Mouse (Mus musculus) left cerebral cortex, postnatal 25 days (tissue): ENCODE data around the gene Synrg. TPM values are rescaled to one million over a fixed set of nuclear protein-coding genes. Genes with fewer than 3 reads are reported as not detected.

Experiments used
- DNase-seq, 2 experiments: peaks; one replicate each; pipeline ENCODE4 v3.0.0; 2022; ENCODE audit warnings: low spot score in 2 of 2, mixed read lengths in 1 of 2
- intact Hi-C: fragments of 180-260 bp; cut with DNase I; formaldehyde crosslinking; loops from one replicate; pipeline ENCODE4 v1.15.1; 2025
- total RNA-seq, 2 experiments: library from RNA; stranded (reverse); gene quantifications; 2 replicates each; pipeline ENCODE4 v1.2.3; 2021

Synrg gene
- total RNA-seq, 2 experiments from 2014 or later = 53.1 to 58.3 TPM

DNA sequence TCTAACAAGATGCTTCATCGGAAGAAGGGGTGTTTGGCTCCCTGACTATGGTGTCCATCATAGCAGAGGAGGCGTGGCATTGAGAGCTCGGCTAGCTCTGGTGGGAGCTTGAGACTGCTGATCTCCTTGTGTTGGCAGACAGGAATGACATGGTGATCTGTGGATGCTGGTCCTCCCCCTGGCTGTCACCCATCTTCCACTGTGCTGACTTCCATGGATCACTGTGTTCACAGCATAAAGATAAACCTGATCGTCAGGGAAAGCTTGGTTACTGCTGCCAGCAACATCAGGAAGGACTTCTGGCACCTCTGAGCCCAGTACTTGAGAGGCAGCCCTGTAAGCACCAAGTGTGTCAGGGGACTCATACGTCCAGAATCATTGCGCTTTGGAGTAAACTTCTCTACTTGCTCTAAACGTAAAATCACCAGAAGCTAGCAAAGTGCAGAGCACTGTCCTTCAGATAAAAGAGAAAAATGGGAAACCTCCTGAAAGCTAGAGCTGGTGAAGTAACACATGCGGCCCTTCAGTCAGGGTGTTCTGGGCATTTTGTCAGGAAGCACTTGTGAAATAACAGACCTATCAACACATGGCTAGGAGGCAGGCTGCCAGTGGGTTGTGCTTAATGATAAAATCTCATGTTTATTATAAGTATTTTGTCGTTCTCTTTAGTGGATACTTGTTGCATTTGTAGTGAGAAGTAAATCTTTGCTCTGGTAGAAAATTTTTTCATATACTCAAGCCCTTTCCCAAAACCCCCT lies 64.2 kb downstream of the Synrg start:
- intact Hi-C loops = no loop called here
- no peak for DNase-seq

DNA sequence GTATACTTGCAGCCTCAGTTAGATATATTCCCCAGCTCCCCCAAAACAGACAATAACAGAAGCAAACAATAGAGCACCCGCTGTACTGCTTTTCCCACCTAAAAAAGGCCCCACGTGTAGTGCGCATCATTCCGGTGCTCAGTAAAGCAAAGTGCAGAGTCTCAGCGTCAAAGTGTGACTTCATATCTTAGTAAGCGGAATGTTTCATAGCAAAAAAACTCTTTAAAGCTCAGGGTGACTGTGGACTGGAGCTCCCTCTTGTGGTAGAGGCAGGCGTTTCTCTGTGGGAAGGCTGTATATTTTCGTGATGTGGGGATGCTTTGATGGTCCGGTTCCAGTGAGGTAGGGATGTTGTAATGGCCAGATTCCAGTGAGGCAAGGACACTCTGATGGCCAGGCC lies 67.7 kb downstream of the Synrg start:
- peak; percentile 54 to 77 for DNase-seq
- intact Hi-C loops = loop anchor here (2.0 kb wide), 1 partner anchor 247 kb away; no protein-coding TSS in a partner anchor

DNA sequence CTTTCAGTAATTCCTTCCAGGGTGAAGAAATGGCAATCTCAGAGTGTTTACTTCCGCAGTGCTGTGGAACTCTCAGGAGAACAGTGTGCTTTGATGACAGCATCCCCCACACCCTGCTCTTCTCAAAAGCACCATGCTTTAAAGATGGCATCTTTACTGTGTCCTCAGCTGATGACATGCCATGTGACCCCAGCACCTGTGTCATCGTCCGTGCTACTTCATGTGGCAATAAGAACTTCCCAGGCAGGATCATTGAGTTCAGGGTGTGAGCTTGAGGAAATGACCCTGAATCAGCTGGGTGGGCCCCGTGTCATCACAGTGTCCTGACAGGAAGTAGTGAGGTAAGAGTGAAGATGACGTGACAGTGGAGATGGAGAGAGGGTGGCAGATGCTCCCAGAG lies 68.3 kb downstream of the Synrg start:
- intact Hi-C loops = loop anchor here (2.0 kb wide), 1 partner anchor 248 kb away; no protein-coding TSS in a partner anchor
- DNase-seq = no peak

DNA sequence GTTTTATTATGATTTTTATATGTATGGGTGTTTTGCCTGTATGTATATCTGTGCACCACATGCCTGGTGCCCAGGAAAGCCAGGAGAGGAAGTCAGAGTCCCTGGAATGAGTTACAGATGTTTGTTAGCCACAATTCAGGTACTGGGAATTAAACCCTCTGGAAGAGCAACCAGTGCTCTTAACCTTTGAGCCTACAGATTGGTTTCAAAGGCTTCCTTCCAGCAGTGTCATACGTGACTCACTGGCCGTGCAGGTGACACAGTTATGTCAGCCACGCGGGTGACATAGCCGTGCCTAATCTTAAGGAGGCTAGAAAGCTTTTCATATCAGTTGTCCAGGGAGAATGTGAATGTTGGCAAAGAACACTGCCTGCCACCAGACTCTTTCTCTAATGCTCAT lies 69.4 kb downstream of the Synrg start:
- intact Hi-C loops = loop anchor here (2.0 kb wide), 1 partner anchor 249 kb away; no protein-coding TSS in a partner anchor
- no peak for DNase-seq

DNA sequence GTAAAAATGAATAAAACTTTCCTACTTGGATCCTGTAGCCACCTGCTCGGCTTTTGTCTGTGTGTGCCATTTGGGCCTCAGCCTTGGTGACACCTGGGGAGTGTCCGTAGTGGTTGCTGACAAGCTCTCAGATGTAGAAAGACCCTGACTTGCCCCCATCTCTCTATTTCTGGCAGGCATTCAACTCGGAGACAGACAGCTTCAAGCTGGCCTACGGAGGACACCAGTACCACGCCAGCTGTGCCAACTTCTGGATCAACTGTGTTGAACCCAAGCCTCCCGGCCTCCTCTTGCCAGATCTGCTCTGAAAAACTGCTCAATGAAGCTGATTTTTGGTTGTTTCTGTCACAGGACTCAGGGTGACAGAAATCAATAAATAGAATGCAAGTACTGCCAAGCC lies 76.4 kb downstream of the Synrg start:
- intact Hi-C loops = no loop called here
- no peak for DNase-seq

DNA sequence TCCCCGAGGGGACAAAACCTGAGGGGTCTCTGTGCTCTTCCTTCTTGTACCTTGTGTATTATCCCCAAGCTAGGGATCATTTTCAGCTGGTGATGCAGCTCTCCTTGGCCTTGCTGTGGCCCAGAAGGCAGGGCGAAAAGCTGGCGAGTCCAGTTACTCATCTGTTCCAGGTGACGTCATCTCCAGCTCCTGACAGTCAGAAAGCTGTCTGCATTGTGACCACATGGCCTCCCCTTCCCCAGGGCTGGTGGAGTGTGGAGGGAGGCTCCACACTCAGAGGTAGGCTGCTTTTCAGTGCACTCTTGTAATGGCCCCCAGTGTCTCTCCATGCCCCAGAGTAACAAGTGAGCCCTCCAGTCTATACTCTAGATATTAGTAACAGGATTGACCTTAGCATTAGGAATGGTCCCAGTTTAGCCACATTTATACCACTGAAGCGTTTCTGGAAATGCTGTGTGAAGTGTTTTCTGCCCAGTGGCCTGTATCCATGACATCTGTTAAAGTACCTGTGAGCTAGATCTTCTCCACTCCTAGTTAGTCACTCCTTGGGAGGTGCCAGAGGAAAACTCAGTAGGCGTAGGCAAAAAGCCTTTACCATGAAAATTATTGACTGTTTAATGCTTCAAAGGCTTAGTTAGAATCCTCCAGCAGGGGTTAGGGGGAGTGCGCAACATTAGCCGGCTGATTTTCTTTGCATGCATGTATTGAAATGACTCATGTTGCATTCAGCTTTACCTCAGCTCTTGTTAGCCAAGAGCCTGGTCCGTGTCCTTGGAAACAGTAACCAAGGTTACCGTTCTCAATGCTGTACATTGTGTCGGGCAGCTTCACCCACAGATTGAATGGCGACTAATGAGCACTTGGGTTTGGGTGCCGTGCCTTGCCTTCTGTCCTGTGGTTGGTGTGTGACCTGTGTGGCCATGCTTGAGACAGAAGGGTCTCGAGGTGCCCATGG lies 78.9 kb downstream of the Synrg start:
- intact Hi-C loops = no loop called here
- DNase-seq = peak; percentile 75 to 85

DNA sequence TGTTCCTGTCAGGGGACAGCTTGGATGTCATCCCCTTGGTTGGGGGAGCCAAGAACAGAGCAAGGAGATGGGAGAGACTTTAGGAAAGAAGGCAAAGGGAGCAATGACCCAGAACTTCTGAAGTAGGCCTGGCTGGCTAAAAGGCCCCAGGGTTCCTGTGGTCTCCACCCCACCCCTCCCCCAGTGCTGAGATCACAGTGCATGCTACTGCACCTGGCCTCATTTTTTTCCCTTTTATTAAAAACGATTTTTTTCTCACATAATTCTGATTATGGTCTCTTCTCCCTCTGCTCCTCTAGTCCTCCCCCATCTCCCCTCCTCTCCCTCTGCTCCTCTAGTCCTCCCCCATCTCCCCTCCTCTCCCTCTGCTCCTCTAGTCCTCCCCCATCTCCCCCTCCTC lies 80.8 kb downstream of the Synrg start:
- intact Hi-C loops = no loop called here
- DNase-seq = no peak

DNA sequence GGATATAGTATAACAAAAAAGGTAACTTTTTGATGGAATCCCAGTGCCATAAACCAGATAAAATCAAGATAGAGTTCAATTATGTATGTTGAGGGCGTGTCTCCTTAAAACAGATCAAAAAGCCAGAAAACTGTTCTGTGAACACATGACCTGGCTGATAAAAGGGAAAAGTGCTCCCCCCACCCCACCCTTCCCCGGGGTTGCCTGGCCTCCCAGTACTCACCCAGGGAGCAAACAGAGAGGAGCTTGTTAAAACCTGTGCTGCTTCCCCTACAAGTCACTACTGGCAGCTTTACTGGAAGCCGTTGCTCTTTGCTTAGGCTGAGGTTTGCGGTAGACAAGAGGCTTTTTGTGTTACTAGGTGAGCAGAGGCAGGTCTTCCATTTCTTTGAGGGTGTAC lies 83.0 kb downstream of the Synrg start:
- no peak for DNase-seq
- intact Hi-C loops = no loop called here

DNA sequence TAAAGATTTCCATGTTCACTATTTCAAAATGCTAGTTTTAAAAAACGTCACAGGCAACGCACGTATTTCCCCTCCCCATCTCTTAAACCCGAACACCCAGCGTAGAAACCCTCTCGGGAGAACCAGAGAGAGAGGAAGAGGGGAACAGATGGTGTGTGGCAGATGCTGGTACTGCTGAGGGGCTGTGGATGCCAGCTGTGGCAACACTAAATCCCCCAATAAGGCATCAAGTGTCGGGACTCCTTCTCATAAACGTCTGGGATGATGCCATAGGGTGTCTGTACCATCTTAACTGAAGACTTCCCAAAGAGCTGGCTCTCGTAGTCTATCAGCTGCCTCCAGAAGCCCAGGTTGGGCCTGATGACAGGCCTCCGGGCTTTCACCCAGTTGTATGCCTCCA lies 84.2 kb downstream of the Synrg start:
- DNase-seq = peak in 1 of 2 experiments; percentile 50
- intact Hi-C loops = no loop called here

DNA sequence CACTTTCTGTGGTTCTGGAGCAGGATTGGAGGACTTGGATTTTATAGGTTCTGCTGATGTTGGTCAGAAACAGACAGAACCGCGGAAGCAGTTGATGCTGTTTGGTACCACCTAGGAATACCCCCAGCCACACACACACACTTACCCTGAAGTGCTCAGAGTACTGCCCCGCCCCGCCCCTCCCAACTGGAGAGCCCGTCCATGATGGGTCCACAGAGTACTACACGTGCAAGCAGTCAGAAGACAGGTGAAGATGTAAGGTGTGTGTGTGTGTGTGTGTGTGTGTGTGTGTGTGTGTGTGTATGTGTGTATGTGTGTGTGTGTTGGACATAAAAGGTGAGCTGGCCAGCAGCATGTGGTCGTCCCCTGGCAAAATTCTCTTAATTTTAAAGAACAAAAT lies 88.8 kb downstream of the Synrg start:
- intact Hi-C loops = no loop called here
- DNase-seq = no peak

DNA sequence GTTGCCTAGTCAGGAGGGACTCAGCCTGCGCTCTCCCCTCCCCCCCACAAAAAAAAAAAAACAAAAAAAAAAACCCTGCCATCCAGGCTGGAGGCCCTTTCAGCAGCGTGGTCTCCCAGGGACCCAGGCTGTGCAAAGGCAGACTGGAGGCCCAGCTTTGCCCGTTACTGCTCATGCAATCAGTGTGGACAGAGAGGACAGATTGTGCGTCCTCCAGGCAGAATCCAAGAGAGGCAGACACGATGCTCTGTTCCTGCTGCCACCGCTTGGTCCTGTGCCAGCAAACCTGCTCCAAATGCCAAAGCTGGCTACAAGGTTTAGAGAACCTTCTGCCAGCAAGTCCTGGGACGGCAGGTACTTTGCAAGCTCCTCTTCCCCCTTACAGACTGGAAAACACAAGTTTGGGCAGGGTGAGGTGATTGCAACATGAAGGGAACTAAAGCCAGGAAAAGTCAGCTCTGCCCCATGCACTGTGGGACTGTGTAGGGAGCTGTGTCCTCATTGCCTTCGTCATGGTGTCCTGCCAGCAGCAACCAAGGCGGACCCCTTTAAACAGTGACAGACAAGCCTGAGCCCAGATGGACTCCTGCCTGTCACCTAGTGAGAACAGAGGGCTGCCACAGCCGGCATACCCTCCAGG lies 89.4 kb downstream of the Synrg start:
- intact Hi-C loops = no loop called here
- peak in 1 of 2 experiments; percentile 55 for DNase-seq

DNA sequence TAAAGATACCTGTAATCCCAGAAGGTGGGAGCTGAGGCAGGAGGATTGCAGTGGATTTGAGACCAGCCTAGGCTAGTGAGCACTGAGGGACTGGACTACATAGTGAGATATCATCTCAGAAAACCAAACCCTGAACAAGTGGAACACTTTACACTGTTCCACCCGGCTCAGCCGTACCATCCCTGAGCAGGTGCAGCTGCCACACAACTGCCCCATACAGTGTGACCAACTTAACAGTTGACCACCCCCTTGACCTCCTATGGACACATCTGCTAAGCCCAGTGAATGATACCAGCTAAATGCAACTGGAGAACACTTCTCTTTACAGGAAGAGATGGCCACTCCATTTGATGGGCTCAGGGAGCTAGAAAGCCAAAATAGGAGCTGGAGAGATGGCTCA lies 93.2 kb downstream of the Synrg start:
- no peak for DNase-seq
- intact Hi-C loops = no loop called here

DNA sequence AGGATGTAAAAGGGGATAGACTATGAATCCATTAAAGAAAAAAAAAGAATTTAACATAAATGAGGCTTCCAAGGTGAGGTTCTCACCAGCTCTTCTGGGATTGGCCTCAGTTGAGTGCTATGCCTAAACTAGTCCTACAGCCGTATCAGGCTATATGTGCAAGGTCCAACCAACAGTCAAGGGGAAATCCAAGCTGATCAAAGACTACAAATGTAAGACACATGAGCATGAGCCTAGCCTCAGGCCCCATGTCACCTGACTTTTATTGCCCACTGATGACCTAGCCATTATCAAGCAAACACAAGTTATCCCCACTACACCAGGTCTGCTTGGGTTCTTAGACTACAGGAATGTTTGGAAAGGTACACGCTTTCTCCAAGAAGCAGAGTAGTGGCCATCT lies 95.6 kb downstream of the Synrg start:
- intact Hi-C loops = no loop called here
- DNase-seq = no peak

DNA sequence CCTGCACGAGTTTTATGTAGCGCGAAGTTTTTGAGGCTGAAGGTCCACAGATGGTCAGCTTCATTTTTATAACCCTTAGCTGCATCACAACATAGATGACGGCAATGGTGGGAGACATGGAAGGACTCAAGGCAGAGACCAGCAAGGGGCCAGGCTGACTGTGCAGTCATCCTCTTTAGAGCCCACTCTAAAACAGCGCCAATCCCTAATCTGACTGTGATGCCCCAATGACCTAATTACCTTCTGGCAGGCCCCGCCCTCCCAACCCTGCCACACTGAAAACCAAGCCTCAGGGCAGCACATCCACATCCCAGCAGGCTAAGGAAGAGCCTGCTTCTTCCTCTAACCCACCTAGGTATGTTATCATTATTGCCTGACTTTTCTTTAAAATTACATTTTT lies 96.4 kb downstream of the Synrg start:
- intact Hi-C loops = no loop called here
- DNase-seq = no peak

DNA sequence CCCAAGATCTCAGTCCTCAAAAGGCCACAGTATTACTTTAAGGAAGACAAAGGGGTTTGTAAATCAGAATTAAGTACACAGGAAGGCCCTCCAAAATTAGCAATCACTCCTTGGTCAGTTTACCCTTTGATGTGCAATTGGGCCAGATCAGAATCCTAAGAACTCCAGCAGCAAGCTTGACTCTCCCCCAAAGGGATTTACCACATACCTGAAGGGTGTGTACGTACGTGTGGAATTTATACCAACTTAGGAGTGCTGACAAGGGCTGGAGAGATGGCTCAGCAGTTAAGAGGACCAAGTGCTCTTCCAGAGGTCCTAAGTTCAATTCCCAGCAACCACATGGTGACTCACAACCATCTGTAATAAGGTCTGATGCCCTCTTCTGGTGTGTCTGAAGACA lies 97.7 kb downstream of the Synrg start:
- no peak for DNase-seq
- intact Hi-C loops = no loop called here

DNA sequence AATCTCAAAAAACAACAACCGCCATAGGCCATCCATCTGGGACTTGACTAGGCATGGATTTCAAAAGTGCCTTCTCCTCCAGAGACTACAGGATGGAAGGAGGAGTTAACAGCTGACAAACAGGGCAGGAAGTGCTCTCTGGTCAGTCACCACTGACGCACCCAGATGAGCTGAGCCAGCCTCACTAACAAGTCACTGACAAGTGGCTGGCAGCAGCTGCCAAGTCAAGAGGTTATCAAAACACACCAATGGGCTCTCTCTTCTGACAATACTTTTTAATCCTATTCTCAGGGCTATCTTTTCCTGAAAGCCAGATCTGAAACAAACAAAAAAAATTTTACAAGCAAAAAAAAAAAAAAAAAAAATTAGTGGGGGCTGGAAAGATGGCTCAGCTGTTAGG lies 98.6 kb downstream of the Synrg start:
- DNase-seq = no peak

DNA sequence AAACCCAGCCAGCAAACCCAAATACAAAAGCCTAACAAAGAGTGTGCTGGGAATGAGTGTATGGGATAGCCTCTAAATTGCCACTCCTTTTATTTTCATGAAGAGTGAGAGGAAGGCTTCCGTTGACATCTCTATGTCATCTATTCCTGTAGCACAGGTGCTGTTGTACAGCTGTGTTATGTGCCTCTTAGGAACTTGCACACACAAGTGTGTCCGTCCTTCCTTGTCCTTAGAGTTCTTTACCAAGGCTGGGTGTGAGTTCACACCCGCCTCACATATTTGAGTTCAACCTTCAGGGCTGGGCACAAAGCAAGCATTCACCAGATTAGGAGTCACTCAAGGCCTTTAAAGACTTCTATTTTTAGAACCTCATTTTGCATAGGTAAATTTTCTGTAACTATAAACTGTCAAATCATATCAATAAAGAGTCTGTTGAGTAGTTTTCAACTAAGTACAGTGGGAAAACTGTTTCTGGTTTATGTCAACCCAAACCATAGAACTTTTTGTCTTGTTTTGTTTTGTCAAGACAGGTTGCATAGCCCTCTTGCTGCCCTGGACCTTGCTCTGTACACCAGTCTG lies 99.5 kb downstream of the Synrg start:
- no peak for DNase-seq
- intact Hi-C loops = no loop called here

More for the DNA sequence above, 98.6 kb downstream of the Synrg start:
- intact Hi-C loops = no loop called here

DNA sequence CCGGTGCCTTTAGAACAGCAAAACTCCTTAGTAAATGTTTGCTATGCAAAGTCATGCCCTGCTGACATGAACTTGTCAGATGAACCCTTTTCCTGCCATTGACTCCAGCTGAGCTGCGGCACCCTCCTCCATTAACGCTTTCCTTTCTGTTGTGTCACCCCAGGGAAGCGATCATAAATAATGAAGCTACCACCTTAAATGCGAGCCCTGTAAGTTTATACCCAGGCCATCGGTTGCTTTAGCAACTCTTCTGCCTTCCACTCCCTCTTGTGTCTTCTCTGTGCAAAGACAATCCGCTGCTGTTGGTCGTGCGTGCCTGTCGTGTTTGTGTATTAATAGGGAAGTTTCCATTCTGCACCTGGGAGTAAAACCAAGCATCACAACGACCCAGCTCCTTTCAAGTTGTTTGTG lies 101.8 kb downstream of the Synrg start:
- DNase-seq = peak in 1 of 2 experiments; percentile 58
- intact Hi-C loops = loop anchor here (5.0 kb wide), 1 partner anchor 61 kb away; the partner anchor contains the start of genes Acaca and Tada2a

DNA sequence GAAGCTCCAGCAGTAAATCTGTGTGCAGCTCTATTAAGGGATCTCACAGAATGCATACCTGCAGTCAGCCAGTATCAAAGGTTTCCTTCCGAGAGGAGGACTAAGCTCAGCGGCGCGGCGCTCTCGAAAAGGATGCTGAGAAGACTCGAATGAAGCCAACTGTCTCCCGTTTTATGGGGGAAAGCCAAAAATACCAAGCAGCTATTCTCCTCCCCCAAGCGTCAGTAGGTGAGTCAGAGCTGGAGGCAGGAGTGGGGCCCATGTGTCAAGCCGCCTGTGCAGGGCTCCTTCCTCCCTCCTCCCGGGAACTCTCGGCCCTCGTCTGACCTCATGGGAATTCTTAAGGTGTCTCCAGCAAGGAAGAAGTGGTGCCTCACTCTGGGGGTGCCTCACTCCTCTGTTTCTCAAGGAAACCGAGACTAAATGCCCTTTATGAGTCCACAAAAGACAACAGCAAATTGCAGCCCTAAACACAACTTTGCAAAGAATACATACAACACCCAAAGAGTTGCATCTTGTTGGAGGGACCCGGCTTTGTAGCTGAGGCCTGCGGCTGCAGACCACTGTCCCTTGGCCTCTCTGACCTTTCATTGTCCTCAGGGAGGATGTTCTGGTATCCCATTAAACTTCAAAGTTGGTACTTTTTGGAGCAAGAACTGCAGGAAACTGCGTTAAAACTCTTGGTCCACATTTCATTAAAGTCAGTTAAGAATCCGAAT lies 102.9 kb downstream of the Synrg start:
- intact Hi-C loops = loop anchor here (5.0 kb wide), 1 partner anchor 60 kb away; the partner anchor contains the start of genes Acaca and Tada2a
- DNase-seq = peak; percentile 71 to 92
